Mouse (Mus musculus): ENCODE data around the gene Nek11.

DNA sequence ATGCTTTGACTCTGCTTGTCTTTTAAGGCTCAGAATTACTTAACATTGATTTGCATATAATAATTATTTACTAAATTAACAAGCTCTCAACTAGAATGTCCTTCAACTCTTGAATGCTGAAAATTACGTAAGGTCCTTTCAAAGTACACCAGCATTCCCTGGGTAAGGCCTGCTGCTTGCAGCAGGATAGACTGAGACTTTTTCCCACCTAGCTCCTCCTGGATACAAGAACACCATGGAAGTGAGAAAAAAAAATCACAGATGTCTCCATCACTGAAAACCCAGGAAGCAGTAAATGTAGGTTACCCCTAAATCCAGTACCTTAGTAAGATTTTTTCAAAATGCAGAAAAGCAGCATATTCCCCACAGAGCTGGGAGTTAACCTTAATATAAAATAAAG is 82.6 kb downstream of the Nek11 start:
- TF ChIP-seq CTCF (IDR thresholded peaks at IDR 0.05; ENCODE audit: borderline replicate concordance, extremely low read depth, insufficient read depth, insufficient read length) (no peak), POLR2A (IDR thresholded peaks at IDR 0.05; ENCODE audit: borderline replicate concordance, extremely low read depth, insufficient read depth, insufficient read length, poor library complexity, severe bottlenecking) (no peak)

Measured in brain, embryonic 14.5 days (tissue).